Mouse (Mus musculus) midbrain, postnatal 0 days (tissue): ENCODE data around the gene Tjp2. TPM values are rescaled to one million over a fixed set of nuclear protein-coding genes. Genes with fewer than 3 reads are reported as not detected.

Experiments used
- ATAC-seq: fragments of 200-750 bp; cut with Nextera tagmentation; 2 replicates; pipeline ENCODE4 v1.8.0; 2017; ENCODE audit warnings: moderate number of reproducible peaks, mild to moderate bottlenecking, moderate TSS enrichment, moderate library complexity; ENCODE audit not compliant: low FRiP score
- DNase-seq: peaks from one replicate; pipeline ENCODE4 v3.0.0-alpha.2; 2015; ENCODE audit warnings: low spot score
- H3K27ac ChIP-seq: fragments of 300-500 bp; sonication (generic); 2 replicates; pipeline ENCODE4 v1.5.1; 2014; ENCODE audit warnings: low read depth, mild to moderate bottlenecking, low read length, mixed read lengths
- H3K27me3 ChIP-seq: fragments of 300-500 bp; sonication (generic); 2 replicates; pipeline ENCODE4 v1.6.1; 2014; ENCODE audit warnings: low read length, control low read depth, mixed read lengths; ENCODE audit not compliant: insufficient read depth
- H3K36me3 ChIP-seq: fragments of 300-500 bp; sonication (generic); 2 replicates; pipeline ENCODE4 v1.6.1; 2014; ENCODE audit warnings: low read length, control low read depth, mixed read lengths; ENCODE audit not compliant: insufficient read depth
- H3K4me1 ChIP-seq: fragments of 300-500 bp; sonication (generic); 2 replicates; pipeline ENCODE4 v1.6.1; 2014; ENCODE audit warnings: mild to moderate bottlenecking, control low read depth, antibody characterized with exemption, low read length, mixed read lengths; ENCODE audit not compliant: insufficient read depth
- H3K4me2 ChIP-seq: fragments of 300-500 bp; sonication (generic); 2 replicates; pipeline ENCODE4 v1.6.1; 2014; ENCODE audit warnings: low read depth, mild to moderate bottlenecking, low read length, mixed read lengths; ENCODE audit not compliant: poor library complexity, severe bottlenecking
- H3K4me3 ChIP-seq: fragments of 300-500 bp; sonication (generic); 2 replicates; pipeline ENCODE4 v1.5.1; 2014; ENCODE audit warnings: low read depth, mild to moderate bottlenecking, low read length, moderate library complexity
- H3K9ac ChIP-seq: fragments of 300-500 bp; sonication (generic); replicated peaks from 2 replicates; pipeline ENCODE4 v1.6.1; 2014; ENCODE audit warnings: mild to moderate bottlenecking, low read length, moderate library complexity, mixed read lengths; ENCODE audit not compliant: poor library complexity, severe bottlenecking
- H3K9me3 ChIP-seq: fragments of 300-500 bp; sonication (generic); 2 replicates; pipeline ENCODE4 v1.6.1; 2016; ENCODE audit warnings: low read length, control low read depth
- CTCF ChIP-seq: IDR thresholded peaks from 2 replicates; pipeline ENCODE4 v1.5.1; 2016; ENCODE audit warnings: antibody characterized with exemption, mild to moderate bottlenecking
- WGBS: fragments of 180-500 bp; shearing (Covaris S2); extraction: QIAGEN DNeasy Blood & Tissue Kit; methylation state at CpG from one replicate; pipeline ENCODE4 v1.1.7; 2014; 5-methylcytosine and 5-hydroxymethylcytosine counted together
- polyA plus RNA-seq: library from polyadenylated mRNA; unstranded; fragments of >200 nt; fragmentation: Nextera tagmentation; extraction: Ambion mirVana; gene quantifications from 2 replicates; pipeline ENCODE4 v1.2.1, GENCODE M21; 2015
- total RNA-seq: library from RNA; depleted of rRNA; stranded (reverse); fragments of >200 nt; gene quantifications from 2 replicates; pipeline ENCODE4 v1.2.3, GENCODE M21; 2014

The Tjp2 gene
- total and polyA plus RNA-seq, 2 experiments from 2014 or later = 11.2 to 18.7 TPM

DNA sequence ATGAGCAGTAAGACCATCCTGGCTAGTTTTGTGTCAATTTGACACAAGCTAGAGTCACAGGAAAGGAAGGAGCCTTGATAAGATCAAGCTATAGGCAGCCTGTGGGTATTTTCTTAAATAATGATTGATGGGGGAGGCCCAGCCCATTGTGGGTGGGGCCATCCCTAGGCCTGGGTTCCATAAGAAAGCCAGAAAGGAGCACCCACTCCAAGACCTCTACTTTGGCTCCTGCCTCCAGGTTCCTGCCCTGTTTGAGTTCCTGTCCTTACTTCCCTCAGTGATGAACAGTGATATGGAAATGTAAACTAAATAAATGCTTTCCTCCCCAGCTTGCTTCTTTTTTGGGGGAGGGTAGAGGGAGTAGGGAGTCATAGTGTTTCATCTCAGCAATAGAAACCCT is 7.0 kb downstream of the Tjp2 start:
- H3K9me3 ChIP-seq = no peaks in the 10 kb centered on the region
- no peaks in the 10 kb centered on the region for H3K4me1 ChIP-seq
- H3K36me3 ChIP-seq = no peaks in the 10 kb centered on the region
- no peak for ATAC-seq
- TF ChIP-seq CTCF = no peak
- no peak overlapping the region for H3K4me2 ChIP-seq
- no peak overlapping the region for H3K27ac ChIP-seq
- no peak for DNase-seq
- H3K4me3 ChIP-seq = no peak overlapping the region
- no peak overlapping the region for H3K9ac ChIP-seq
- no peaks in the 10 kb centered on the region; the same call in 1 of the 2 replicates for H3K27me3 ChIP-seq

DNA sequence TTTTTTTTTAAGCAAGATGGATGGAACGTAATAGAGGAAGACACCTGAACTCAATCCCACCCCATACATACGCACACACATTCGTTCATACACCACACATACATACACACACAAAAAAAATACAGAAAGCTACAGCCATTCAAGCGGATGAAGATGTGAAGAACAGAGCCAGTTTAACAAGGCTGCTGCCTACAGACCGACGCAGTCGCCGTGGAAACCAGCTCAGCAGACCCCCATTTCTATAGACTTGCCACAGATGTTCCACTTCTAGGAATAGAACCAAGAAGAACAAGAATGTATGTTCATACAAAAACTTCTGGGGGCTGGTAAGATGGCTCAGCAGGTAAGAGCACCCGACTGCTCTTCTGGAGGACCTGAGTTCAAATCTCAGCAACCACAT is 8.1 kb downstream of the Tjp2 start:
- Histone ChIP-seq H3K36me3 (no peaks in the 10 kb centered on the region), H3K4me3 (no peak overlapping the region), H3K27me3 (no peaks in the 10 kb centered on the region; the same call in 1 of the 2 replicates), H3K27ac (no peak overlapping the region), H3K9me3 (no peaks in the 10 kb centered on the region), H3K4me1 (no peaks in the 10 kb centered on the region), H3K9ac (no peak overlapping the region), H3K4me2 (no peak overlapping the region)
- TF ChIP-seq CTCF = no peak
- no peak for ATAC-seq
- no peak for DNase-seq
- 62% methylated on average over 9 of the region's 9 CpGs for WGBS

DNA sequence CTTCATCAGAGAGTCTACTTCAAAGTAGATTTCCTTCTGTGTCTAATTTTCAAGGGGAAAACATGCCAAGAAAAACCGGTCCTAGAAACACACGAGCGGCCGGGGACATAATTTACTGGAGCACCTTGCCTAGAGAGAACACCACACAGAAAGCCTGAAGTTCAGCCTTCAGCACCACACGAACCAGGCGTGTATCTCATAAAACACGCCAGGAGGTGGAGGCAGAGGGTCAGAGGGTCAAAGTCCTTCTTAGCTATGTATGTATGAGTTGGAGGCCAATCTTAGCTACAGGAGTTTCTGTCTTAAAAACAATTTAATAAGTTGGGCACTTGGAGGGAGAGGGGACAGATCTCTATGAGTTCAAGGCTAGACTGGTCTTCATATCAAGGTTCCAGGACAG is 9.9 kb downstream of the Tjp2 start:
- ATAC-seq (no peak), DNase-seq (no peak)
- Histone ChIP-seq H3K4me3 (no peak overlapping the region), H3K9ac (no peak overlapping the region), H3K4me2 (no peak overlapping the region), H3K27me3 (no peaks in the 10 kb centered on the region), H3K27ac (no peak overlapping the region), H3K4me1 (no peaks in the 10 kb centered on the region), H3K36me3 (no peaks in the 10 kb centered on the region), H3K9me3 (no peaks in the 10 kb centered on the region)
- WGBS = 84% methylated on average over 7 of the region's 7 CpGs
- TF ChIP-seq CTCF = no peak

DNA sequence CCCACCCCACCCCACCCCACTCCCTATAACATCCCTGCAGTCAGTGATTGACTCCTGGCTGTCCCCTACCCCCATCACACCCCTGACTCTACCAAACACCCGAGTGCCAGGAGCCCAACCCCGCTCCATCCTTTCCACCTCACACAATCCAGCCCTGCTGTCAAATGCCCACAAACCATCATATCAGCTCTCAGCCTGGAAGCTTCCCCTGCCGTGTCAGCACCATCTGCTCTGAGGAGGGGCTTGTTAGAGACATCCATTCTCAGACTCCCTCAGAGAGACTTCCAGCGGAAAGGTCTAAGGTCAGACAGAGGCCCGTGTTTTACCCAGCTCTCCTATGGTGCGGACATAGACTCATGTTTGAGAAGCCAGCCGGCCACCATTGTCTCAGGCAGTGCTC is 11.5 kb downstream of the Tjp2 start:
- no peak for ATAC-seq
- no peaks in the 10 kb centered on the region for H3K36me3 ChIP-seq
- H3K4me3 ChIP-seq = no peak overlapping the region
- H3K4me2 ChIP-seq = no peak overlapping the region
- no peaks in the 10 kb centered on the region for H3K27me3 ChIP-seq
- TF ChIP-seq CTCF = no peak
- no peak overlapping the region for H3K9ac ChIP-seq
- H3K27ac ChIP-seq = no peak overlapping the region
- no peak for DNase-seq
- no peaks in the 10 kb centered on the region for H3K9me3 ChIP-seq
- H3K4me1 ChIP-seq = no peaks in the 10 kb centered on the region
- WGBS = 47% methylated on average over 7 of the region's 7 CpGs

DNA sequence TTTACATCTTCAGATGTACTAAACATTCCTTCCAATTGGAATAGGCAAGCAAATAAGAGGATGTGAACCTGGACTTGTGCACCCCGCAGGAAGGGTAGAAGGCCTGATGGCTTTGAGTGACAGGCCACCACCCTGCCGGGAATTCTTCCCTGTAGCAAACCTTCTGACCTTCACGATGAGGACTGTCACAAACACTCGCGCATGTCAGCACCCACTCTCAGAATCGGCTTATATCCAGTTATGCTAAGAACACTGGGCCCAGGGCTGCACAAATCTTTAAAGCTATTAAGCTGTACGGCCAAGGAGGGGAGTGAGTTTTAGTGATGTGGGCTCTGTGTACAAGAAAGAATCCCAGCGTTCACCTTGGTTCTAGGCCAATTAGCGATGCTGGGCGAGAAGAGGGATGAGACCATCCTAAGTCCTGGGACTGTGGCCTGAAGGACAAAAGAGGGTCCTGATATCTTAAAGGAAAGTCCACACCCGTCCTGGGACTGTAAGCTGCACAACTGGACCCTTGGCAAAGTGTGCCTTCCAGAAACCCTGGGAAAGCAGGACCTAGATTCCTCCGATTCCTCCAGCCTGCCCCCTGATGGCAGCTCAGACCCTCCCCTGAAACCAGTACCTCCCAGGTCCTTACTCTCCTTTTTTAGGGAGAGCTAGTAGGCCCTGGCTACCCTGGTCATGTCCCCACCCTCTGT is 12.1 kb downstream of the Tjp2 start:
- no peak for DNase-seq
- no peak for ATAC-seq
- 75% methylated on average over 12 of the region's 12 CpGs for WGBS
- Histone ChIP-seq H3K36me3 (no peaks in the 10 kb centered on the region), H3K4me3 (no peak overlapping the region), H3K27ac (no peak overlapping the region), H3K4me2 (no peak overlapping the region), H3K27me3 (no peaks in the 10 kb centered on the region), H3K9me3 (no peaks in the 10 kb centered on the region), H3K4me1 (no peaks in the 10 kb centered on the region), H3K9ac (no peak overlapping the region)
- TF ChIP-seq CTCF = peak; percentile 2; the same call in 1 of the 2 replicates

DNA sequence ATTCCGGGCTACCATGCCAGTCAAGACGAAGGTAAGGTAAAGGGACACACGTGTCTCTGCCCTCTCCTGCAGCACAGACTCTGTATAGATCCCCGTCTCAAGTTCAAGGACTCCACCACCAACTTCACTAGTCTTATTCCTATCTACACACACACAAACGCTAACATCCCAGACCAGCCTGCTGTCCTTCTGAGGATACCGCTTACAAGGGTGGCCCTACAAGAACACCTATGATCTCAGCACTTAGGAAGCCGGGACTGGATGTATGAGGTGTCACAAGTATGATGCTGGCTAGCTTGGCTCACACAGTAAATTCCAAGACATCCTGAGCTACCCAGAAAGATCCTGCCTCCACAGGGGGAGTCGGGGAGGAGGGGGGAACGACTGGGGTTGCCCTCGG is 13.7 kb downstream of the Tjp2 start:
- no peak overlapping the region for H3K9ac ChIP-seq
- no peaks in the 10 kb centered on the region for H3K4me1 ChIP-seq
- TF ChIP-seq CTCF = no peak
- ATAC-seq (no peak), DNase-seq (no peak)
- 68% methylated on average over 10 of the region's 10 CpGs for WGBS
- H3K27ac ChIP-seq = no peak overlapping the region
- H3K36me3 ChIP-seq = no peaks in the 10 kb centered on the region
- no peaks in the 10 kb centered on the region for H3K9me3 ChIP-seq
- no peak overlapping the region for H3K4me2 ChIP-seq
- H3K27me3 ChIP-seq = no peaks in the 10 kb centered on the region
- no peak overlapping the region for H3K4me3 ChIP-seq
